8 mouse cellular contexts compared by ENCODE assay signal in genomic region chr6:34921941-34922340, GRCm38 (mm10). TPM values are rescaled to one million over a fixed set of nuclear protein-coding genes. Genes with fewer than 3 reads are reported as not detected.
DNase-seq lines count a peak whose midpoint lies in the region; ATAC-seq and TF ChIP-seq lines count a peak whose summit lies in the region.

No protein-coding gene starts in this region.

- intact Hi-C loops in gastrocnemius, postnatal 14 days (cut with DNase I; ENCODE audit: low total_unique reads), result no loop called here

- no peak overlapping the region for H3K4me3 ChIP-seq in heart, embryonic 11.5 days (ENCODE audit: low read depth, low read length)
- no peak overlapping the region for H3K4me3 ChIP-seq in midbrain, postnatal 0 days (ENCODE audit: low read depth, low read length)

- H3K27ac ChIP-seq in heart, embryonic 11.5 days (ENCODE audit: low read depth, low read length), result no peak overlapping the region
- no peak overlapping the region for H3K27ac ChIP-seq in midbrain, postnatal 0 days (ENCODE audit: low read depth, low read length)

- no peak overlapping the region for H3K4me2 ChIP-seq in heart, embryonic 11.5 days
- no peak overlapping the region for H3K4me2 ChIP-seq in midbrain, postnatal 0 days (ENCODE audit: low read depth, low read length, poor library complexity, severe bottlenecking)

- DNase-seq in heart, adult 18-20 months, result peak; percentile 53 to 60
- peak; percentile 45 to 63 for DNase-seq in B cell, adult 2 months
- DNase-seq in ZHBTc4 (ENCODE audit: low read depth, low spot score), result peak; percentile 92
- peak; percentile 55 for DNase-seq in gastrocnemius, postnatal 14 days
- DNase-seq in kidney, postnatal 14 days, result peak; percentile 73
- peak; percentile 33 for DNase-seq in midbrain, postnatal 0 days (ENCODE audit: low spot score)
- no peak for DNase-seq in right cerebral cortex, adult 2 months (ENCODE audit: low spot score in 2 of 2)

- WGBS in heart, embryonic 11.5 days (ENCODE audit: insufficient replicate concordance), result 42% methylated on average over 14 of the region's 14 CpGs
- WGBS in midbrain, postnatal 0 days, result 49% methylated on average over 13 of the region's 14 CpGs

- H3K4me1 ChIP-seq in heart, embryonic 11.5 days (ENCODE audit: control insufficient read depth, insufficient read depth, low read length), result no peaks in the 10 kb centered on the region; the same call in 1 of the 2 replicates
- H3K4me1 ChIP-seq in midbrain, postnatal 0 days (ENCODE audit: insufficient read depth, low read length), result no peaks in the 10 kb centered on the region

- TF ChIP-seq CTCF in midbrain, postnatal 0 days (IDR thresholded peaks at IDR 0.05), result peak; percentile 70

- H3K9me3 ChIP-seq in heart, embryonic 11.5 days (replicated peaks; ENCODE audit: control insufficient read depth, low read length), result no peaks in the 10 kb centered on the region
- H3K9me3 ChIP-seq in midbrain, postnatal 0 days (ENCODE audit: low read length), result no peaks in the 10 kb centered on the region

- H3K9ac ChIP-seq in heart, embryonic 11.5 days (ENCODE audit: low read depth, low read length), result no peak overlapping the region
- no peak overlapping the region for H3K9ac ChIP-seq in midbrain, postnatal 0 days (replicated peaks; ENCODE audit: low read length, poor library complexity, severe bottlenecking)

- H3K27me3 ChIP-seq in heart, embryonic 11.5 days (ENCODE audit: control insufficient read depth, insufficient read depth, low read length), result no peaks in the 10 kb centered on the region
- no peaks in the 10 kb centered on the region for H3K27me3 ChIP-seq in midbrain, postnatal 0 days (ENCODE audit: insufficient read depth, low read length)

- H3K36me3 ChIP-seq in heart, embryonic 11.5 days (ENCODE audit: control insufficient read depth, insufficient read depth, low read length), result no peaks in the 10 kb centered on the region
- no peaks in the 10 kb centered on the region for H3K36me3 ChIP-seq in midbrain, postnatal 0 days (ENCODE audit: insufficient read depth, low read length)

- no peak for ATAC-seq in heart, embryonic 11.5 days (replicated peaks; ENCODE audit: insufficient number of reproducible peaks, low FRiP score, low TSS enrichment)
- ATAC-seq in midbrain, postnatal 0 days (ENCODE audit: low FRiP score), result no peak

RNA-seq across cellular contexts. Expression of gene Stra8, which starts 2.0 kb away (rescaled TPM):
- total RNA-seq in heart, adult 18-20 months (2021), result not detected
- not detected in 2 replicates for polyA plus RNA-seq in heart, embryonic 11.5 days (2014; fragmentation: Nextera tagmentation; extraction: Ambion mirVana)
- not detected for total RNA-seq in gastrocnemius, postnatal 14 days (2021)
- total RNA-seq in midbrain, postnatal 0 days (2014; rRNA removed), result not detected in 2 replicates
- not detected in 2 replicates for polyA plus RNA-seq in midbrain, postnatal 0 days (2015; fragmentation: Nextera tagmentation; extraction: Ambion mirVana)

RNA-seq across cellular contexts. Expression of gene Wdr91, which starts 11.3 kb away (rescaled TPM):
- total RNA-seq in heart, adult 18-20 months (2021), result 10 to 100 TPM; 14.1 to 14.5 TPM
- polyA plus RNA-seq in heart, embryonic 11.5 days (2014; fragmentation: Nextera tagmentation; extraction: Ambion mirVana), result 12.4 and 13.0 TPM in 2 replicates
- 1 to 10 TPM; 9.3 to 9.7 TPM for total RNA-seq in gastrocnemius, postnatal 14 days (2021)
- total RNA-seq in midbrain, postnatal 0 days (2014; rRNA removed), result 46.2 and 52.6 TPM in 2 replicates
- polyA plus RNA-seq in midbrain, postnatal 0 days (2015; fragmentation: Nextera tagmentation; extraction: Ambion mirVana), result 17.7 and 19.1 TPM in 2 replicates

RNA-seq across cellular contexts. Expression of gene Cyren, which starts 44.1 kb away (rescaled TPM):
- total RNA-seq in heart, adult 18-20 months (2021), result 1 to 10 TPM; 3.6 to 5.2 TPM
- polyA plus RNA-seq in heart, embryonic 11.5 days (2014; fragmentation: Nextera tagmentation; extraction: Ambion mirVana), result 10.2 and 11.2 TPM in 2 replicates
- total RNA-seq in gastrocnemius, postnatal 14 days (2021), result 1 to 10 TPM; 4.0 to 5.0 TPM
- 2.8 and 6.0 TPM in 2 replicates for total RNA-seq in midbrain, postnatal 0 days (2014; rRNA removed)
- polyA plus RNA-seq in midbrain, postnatal 0 days (2015; fragmentation: Nextera tagmentation; extraction: Ambion mirVana), result 4.8 and 4.9 TPM in 2 replicates

RNA-seq across cellular contexts. Expression of gene Tmem140, which starts 59.0 kb away (rescaled TPM):
- 10 to 100 TPM; 26.5 to 32.4 TPM for total RNA-seq in heart, adult 18-20 months (2021)
- polyA plus RNA-seq in heart, embryonic 11.5 days (2014; fragmentation: Nextera tagmentation; extraction: Ambion mirVana), result 0.39 and 0.62 TPM in 2 replicates
- 10 to 100 TPM; 12.7 to 15.5 TPM for total RNA-seq in gastrocnemius, postnatal 14 days (2021)
- total RNA-seq in midbrain, postnatal 0 days (2014; rRNA removed), result 2.5 and 2.8 TPM in 2 replicates
- 0.46 and 0.67 TPM in 2 replicates for polyA plus RNA-seq in midbrain, postnatal 0 days (2015; fragmentation: Nextera tagmentation; extraction: Ambion mirVana)

Comparison
In these comparisons a context has a peak if more than half of its experiments do, and no peak if none do; other contexts are left out.
1. DNase-seq: peak in heart, adult 18-20 months (2 of 2), B cell, adult 2 months (2 of 2), ZHBTc4 (single experiment), gastrocnemius, postnatal 14 days (single experiment), kidney, postnatal 14 days (single experiment) and midbrain, postnatal 0 days (single experiment); none in right cerebral cortex, adult 2 months (0 of 2).